8 mouse cellular contexts compared by ENCODE assay signal in genomic region chr13:100125258-100125643, GRCm38 (mm10). TPM values are rescaled to one million over a fixed set of nuclear protein-coding genes. Genes with fewer than 3 reads are reported as not detected.
DNase-seq lines count a peak whose midpoint lies in the region; ATAC-seq and TF ChIP-seq lines count a peak whose summit lies in the region.

No protein-coding gene starts in this region.

- dilution Hi-C loops in CH12.LX (cut with MboI; ENCODE audit: extremely low pct_ligation_motif_present, extremely low pct_unique_long_range_greater_than_20kb, low sequenced_read_pairs), result no loop called here

- peak overlapping the region; percentile 63 for H3K9ac ChIP-seq in CH12.LX (ENCODE audit: insufficient read depth, low read depth)
- peak overlapping the region; percentile 92 for H3K9ac ChIP-seq in forebrain, embryonic 16.5 days (replicated peaks; ENCODE audit: low read depth, low read length)
- H3K9ac ChIP-seq in liver, embryonic 16.5 days (ENCODE audit: low read depth, low read length), result peak overlapping the region; percentile 86

- H3K27me3 ChIP-seq in CH12.LX (replicated peaks), result no peaks in the 10 kb centered on the region
- no peaks in the 10 kb centered on the region for H3K27me3 ChIP-seq in forebrain, embryonic 16.5 days (replicated peaks; ENCODE audit: control insufficient read depth, insufficient read depth, low read length)
- H3K27me3 ChIP-seq in liver, embryonic 16.5 days (ENCODE audit: control insufficient read depth, insufficient read depth, low read depth, low read length), result no peaks in the 10 kb centered on the region

- in situ Hi-C loops in CH12.LX (cut with MboI; ENCODE audit: low pct_ligation_motif_present, low pct_unique_long_range_greater_than_20kb, low sequenced_read_pairs), result no loop called here

- TF ChIP-seq POLR2A in CH12.LX (IDR thresholded peaks at IDR 0.05; ENCODE audit: low read depth, low read length), result no peak

- TF ChIP-seq EP300 in CH12.LX (IDR thresholded peaks at IDR 0.05; ENCODE audit: low read length), result no peak

- peak overlapping the region; percentile 85 to 100 (median 92) for H3K4me3 ChIP-seq in CH12.LX (replicated peaks in 1 of 3; ENCODE audit: low read depth in 2 of 3, low read length in 2 of 3, poor library complexity in 1 of 3)
- peak overlapping the region; percentile 99 for H3K4me3 ChIP-seq in forebrain, embryonic 16.5 days (replicated peaks; ENCODE audit: low read length)
- H3K4me3 ChIP-seq in liver, embryonic 16.5 days (ENCODE audit: low read depth, low read length), result peak overlapping the region; percentile 97

- H3K9me3 ChIP-seq in CH12.LX (replicated peaks; ENCODE audit: low read length), result no peaks in the 10 kb centered on the region
- no peaks in the 10 kb centered on the region for H3K9me3 ChIP-seq in forebrain, embryonic 16.5 days (ENCODE audit: control insufficient read depth, low read length)
- H3K9me3 ChIP-seq in liver, embryonic 16.5 days (replicated peaks; ENCODE audit: control insufficient read depth, low read length), result no peaks in the 10 kb centered on the region

- intact Hi-C loops in heart, postnatal 36 days (cut with DNase I), result loop anchor here (2.0 kb wide), 1 partner anchor 20 kb away; the partner anchor contains the start of gene Bdp1

- peak overlapping the region; percentile 58 for H3K4me2 ChIP-seq in CH12.LX (ENCODE audit: insufficient read depth, low read depth, poor library complexity, severe bottlenecking)
- peak overlapping the region; percentile 97 for H3K4me2 ChIP-seq in forebrain, embryonic 16.5 days (ENCODE audit: low read length)
- H3K4me2 ChIP-seq in liver, embryonic 16.5 days (ENCODE audit: low read depth, low read length), result peak overlapping the region; percentile 83

- no peak for TF ChIP-seq RAD21 in CH12.LX (IDR thresholded peaks at IDR 0.05; ENCODE audit: low read depth, low read length)

- H3K36me3 ChIP-seq in CH12.LX (replicated peaks in 1 of 2; ENCODE audit: control insufficient read depth in 1 of 2, insufficient read depth in 1 of 2, low read length in 1 of 2), result peaks cover 26 to 34% of the 10 kb centered on the region in 2 experiments
- peaks cover 14% of the 10 kb centered on the region for H3K36me3 ChIP-seq in forebrain, embryonic 16.5 days (ENCODE audit: control insufficient read depth, insufficient read depth)
- peaks cover 11% of the 10 kb centered on the region for H3K36me3 ChIP-seq in liver, embryonic 16.5 days (ENCODE audit: control insufficient read depth, insufficient read depth)

- peak; percentile 80 for DNase-seq in heart, adult 11 months
- no peak for DNase-seq in heart, postnatal 36 days
- DNase-seq in CH12.LX (ENCODE audit: extremely low read depth), result no peak
- no peak for DNase-seq in right cerebral cortex, postnatal 25 days
- DNase-seq in adrenal gland, postnatal 36 days, result no peak
- DNase-seq in left cerebral cortex, adult 8-10 months (ENCODE audit: low spot score in 2 of 2), result no peak

- H3K27ac ChIP-seq in CH12.LX (ENCODE audit: insufficient read depth, low read depth), result no peak overlapping the region
- H3K27ac ChIP-seq in forebrain, embryonic 16.5 days (ENCODE audit: low read length), result no peak overlapping the region
- H3K27ac ChIP-seq in liver, embryonic 16.5 days (ENCODE audit: low read length), result 0 out of 2 replicates have a peak overlapping the region, but pooled peaks have one; percentile 41

- peaks cover 0 to 15% of the 10 kb centered on the region in 2 experiments; a peak in 2 of 4 replicates for H3K4me1 ChIP-seq in CH12.LX (ENCODE audit: control insufficient read depth in 1 of 2, insufficient read depth in 2 of 2)
- peaks cover 16% of the 10 kb centered on the region for H3K4me1 ChIP-seq in forebrain, embryonic 16.5 days (replicated peaks; ENCODE audit: control insufficient read depth, insufficient read depth, low read length)
- peaks cover 10% of the 10 kb centered on the region for H3K4me1 ChIP-seq in liver, embryonic 16.5 days (ENCODE audit: control insufficient read depth, low read depth, low read length)

- no peak for TF ChIP-seq CTCF in CH12.LX (conservative IDR thresholded peaks at IDR 0.05 in 1 of 2, IDR thresholded peaks at IDR 0.05 in 1 of 2; ENCODE audit: low read depth in 2 of 2, low read length in 2 of 2)

- ATAC-seq in forebrain, embryonic 16.5 days, result peak; percentile 24
- no peak for ATAC-seq in liver, embryonic 16.5 days (ENCODE audit: low read depth)

- H3K79me2 ChIP-seq in CH12.LX (replicated peaks; ENCODE audit: control insufficient read depth, extremely low read depth, insufficient read depth, poor library complexity, severe bottlenecking), result peaks cover 17% of the 10 kb centered on the region

- WGBS in forebrain, embryonic 16.5 days, result 5% methylated on average over 10 of the region's 10 CpGs
- WGBS in liver, embryonic 16.5 days (ENCODE audit: insufficient replicate concordance), result under 1% methylated on average over 10 of the region's 10 CpGs

TF ChIP-seq in CH12.LX, 34 proteins besides CTCF, POLR2A, EP300 and RAD21:
- TF ChIP-seq JUND (conservative IDR thresholded peaks at IDR 0.05; ENCODE audit: low read depth, low read length), result no peak
- TF ChIP-seq ETS1 (conservative IDR thresholded peaks at IDR 0.05; ENCODE audit: low read depth, low read length), result no peak
- TF ChIP-seq JUN (IDR thresholded peaks at IDR 0.05; ENCODE audit: insufficient read depth, low read depth, low read length), result no peak
- TF ChIP-seq RCOR1 (conservative IDR thresholded peaks at IDR 0.05; ENCODE audit: low read depth, low read length), result no peak
- TF ChIP-seq POLR2AphosphoS2 (IDR thresholded peaks at IDR 0.05; ENCODE audit: low read depth, low read length), result no peak
- no peak for TF ChIP-seq MYC (IDR thresholded peaks at IDR 0.05; ENCODE audit: low read depth, low read length)
- TF ChIP-seq GABPA (IDR thresholded peaks at IDR 0.05; ENCODE audit: insufficient replicate concordance, low read depth, low read length), result no peak
- no peak for TF ChIP-seq ZMIZ1 (IDR thresholded peaks at IDR 0.05; ENCODE audit: low read depth, low read length)
- TF ChIP-seq MAFK (IDR thresholded peaks at IDR 0.05; ENCODE audit: insufficient replicate concordance, low read length), result no peak
- no peak for TF ChIP-seq USF1 (IDR thresholded peaks at IDR 0.05; ENCODE audit: low read depth, low read length)
- no peak for TF ChIP-seq UBTF (IDR thresholded peaks at IDR 0.05; ENCODE audit: low read depth, low read length)
- TF ChIP-seq NELFE (IDR thresholded peaks at IDR 0.05; ENCODE audit: low read depth, low read length), result no peak
- TF ChIP-seq MEF2A (IDR thresholded peaks at IDR 0.05; ENCODE audit: borderline replicate concordance, low read depth, low read length), result no peak
- TF ChIP-seq SMC3 (IDR thresholded peaks at IDR 0.05; ENCODE audit: low read depth, low read length), result no peak
- no peak for TF ChIP-seq ELF1 (IDR thresholded peaks at IDR 0.05; ENCODE audit: low read depth, low read length)
TF ChIP-seq in CH12.LX: peak in this region for 0.

RNA-seq across cellular contexts. Expression of gene Smn1, which starts 0.6 kb away (rescaled TPM):
- 10 to 100 TPM; 14.6 to 16.4 TPM for total RNA-seq in heart, postnatal 36 days (2021)
- total RNA-seq in CH12.LX (2012; rRNA removed) (31.2 and 36.7 TPM in 2 replicates), CH12.LX (2014; rRNA removed) (27.7 and 35.0 TPM in 2 replicates)
- 122 and 141 TPM in 2 replicates for polyA plus RNA-seq in CH12.LX (2012; ENCODE audit: insufficient read length, low read depth)
- polyA plus RNA-seq in forebrain, embryonic 16.5 days (2015; fragmentation: Nextera tagmentation; extraction: Ambion mirVana), result 44.6 and 50.6 TPM in 2 replicates
- 13.1 and 14.6 TPM in 2 replicates for polyA plus RNA-seq in liver, embryonic 16.5 days (2015; fragmentation: Nextera tagmentation; extraction: Ambion mirVana)
- total RNA-seq in adrenal gland, postnatal 36 days (2021), result 10 to 100 TPM; 31.8 to 40.8 TPM
- 10 to 100 TPM; 33.8 to 44.4 (median 38.6) TPM for total RNA-seq in left cerebral cortex, adult 8-10 months (2022)

RNA-seq across cellular contexts. Expression of gene Serf1, which starts 17.4 kb away (rescaled TPM):
- 1 to 10 TPM; 5.9 to 6.7 TPM for total RNA-seq in heart, postnatal 36 days (2021)
- total RNA-seq in CH12.LX (2012; rRNA removed) (16.7 and 20.5 TPM in 2 replicates), CH12.LX (2014; rRNA removed) (10.9 and 11.6 TPM in 2 replicates)
- polyA plus RNA-seq in CH12.LX (2012; ENCODE audit: insufficient read length, low read depth), result 12.5 and 13.7 TPM in 2 replicates
- polyA plus RNA-seq in forebrain, embryonic 16.5 days (2015; fragmentation: Nextera tagmentation; extraction: Ambion mirVana), result 355 and 410 TPM in 2 replicates
- polyA plus RNA-seq in liver, embryonic 16.5 days (2015; fragmentation: Nextera tagmentation; extraction: Ambion mirVana), result 15.3 and 16.1 TPM in 2 replicates
- total RNA-seq in adrenal gland, postnatal 36 days (2021), result 10 to 100 TPM; 13.9 to 21.7 TPM
- total RNA-seq in left cerebral cortex, adult 8-10 months (2022), result 10 to 100 TPM in 2 of 4 experiments, 1 to 10 TPM in 2; 8.7 to 16.7 (median 13.0) TPM

RNA-seq across cellular contexts. Expression of gene Bdp1, which starts 21.4 kb away (rescaled TPM):
- 10 to 100 TPM; 25.0 to 29.6 TPM for total RNA-seq in heart, postnatal 36 days (2021)
- total RNA-seq in CH12.LX (2012; rRNA removed) (20.0 and 23.7 TPM in 2 replicates), CH12.LX (2014; rRNA removed) (24.2 and 24.7 TPM in 2 replicates)
- 22.0 and 22.9 TPM in 2 replicates for polyA plus RNA-seq in CH12.LX (2012; ENCODE audit: insufficient read length, low read depth)
- polyA plus RNA-seq in forebrain, embryonic 16.5 days (2015; fragmentation: Nextera tagmentation; extraction: Ambion mirVana), result 28.7 and 34.5 TPM in 2 replicates
- polyA plus RNA-seq in liver, embryonic 16.5 days (2015; fragmentation: Nextera tagmentation; extraction: Ambion mirVana), result 9.8 and 11.0 TPM in 2 replicates
- 10 to 100 TPM; 25.4 to 38.1 TPM for total RNA-seq in adrenal gland, postnatal 36 days (2021)
- total RNA-seq in left cerebral cortex, adult 8-10 months (2022), result 10 to 100 TPM; 38.4 to 41.8 (median 39.3) TPM
